Mouse (Mus musculus): ENCODE measurements around the gene Dtd1.

The Dtd1 gene

GRCm38 (mm10) chr2:144716248-144716647, 116.6 kb downstream of the Dtd1 start:
- no peak for DNase-seq

GRCm38 (mm10) chr2:144718273-144718672, 118.6 kb downstream of the Dtd1 start:
- no peak for DNase-seq

- DNase-seq = no peak
Measured at GRCm38 (mm10) chr2:144719294-144719693, 119.6 kb downstream of the Dtd1 start.

GRCm38 (mm10) chr2:144719718-144720117, 120.0 kb downstream of the Dtd1 start:
- DNase-seq = no peak

GRCm38 (mm10) chr2:144720407-144720959, 120.8 kb downstream of the Dtd1 start:
- DNase-seq = no peak

GRCm38 (mm10) chr2:144724679-144725078, 125.0 kb downstream of the Dtd1 start:
- no peak for DNase-seq

GRCm38 (mm10) chr2:144727136-144727535, 127.4 kb downstream of the Dtd1 start:
- DNase-seq = no peak

- no peak for DNase-seq
Measured at GRCm38 (mm10) chr2:144729776-144730175, 130.1 kb downstream of the Dtd1 start.

GRCm38 (mm10) chr2:144738161-144738560, 138.5 kb downstream of the Dtd1 start:
- no peak for DNase-seq

- no peak for DNase-seq
Measured at GRCm38 (mm10) chr2:144738576-144738975, 138.9 kb downstream of the Dtd1 start.

GRCm38 (mm10) chr2:144740577-144740997, 140.9 kb downstream of the Dtd1 start:
- no peak for DNase-seq

GRCm38 (mm10) chr2:144741973-144742372, 142.3 kb downstream of the Dtd1 start:
- DNase-seq = no peak

GRCm38 (mm10) chr2:144743316-144743715, 143.6 kb downstream of the Dtd1 start:
- no peak for DNase-seq

- no peak for DNase-seq
Measured at GRCm38 (mm10) chr2:144745266-144745665, 145.6 kb downstream of the Dtd1 start.

- DNase-seq = no peak
Measured at GRCm38 (mm10) chr2:144746046-144746783, 146.5 kb downstream of the Dtd1 start.

GRCm38 (mm10) chr2:144753604-144754003, 153.9 kb downstream of the Dtd1 start:
- no peak for DNase-seq

- no peak for DNase-seq
Measured at GRCm38 (mm10) chr2:144755016-144755415, 155.3 kb downstream of the Dtd1 start.

GRCm38 (mm10) chr2:144760666-144761065, 161.0 kb downstream of the Dtd1 start:
- DNase-seq = no peak

GRCm38 (mm10) chr2:144763706-144764105, 164.0 kb downstream of the Dtd1 start:
- no peak for DNase-seq

GRCm38 (mm10) chr2:144764116-144764788, 164.6 kb downstream of the Dtd1 start:
- no peak for DNase-seq

- DNase-seq = no peak
Measured at GRCm38 (mm10) chr2:144765219-144765618, 165.5 kb downstream of the Dtd1 start.

GRCm38 (mm10) chr2:144768375-144769117, 168.8 kb downstream of the Dtd1 start:
- DNase-seq = no peak

GRCm38 (mm10) chr2:144769118-144769496, 169.4 kb downstream of the Dtd1 start:
- no peak for DNase-seq
